Mouse (Mus musculus) CD4-positive helper T cell, adult 2 months (primary cell): ENCODE data around the gene Cipc.

Experiments
- DNase-seq: peaks from one replicate; pipeline ENCODE4 v3.0.0-alpha.2; 2012; ENCODE audit warnings: low read depth, missing footprints, low spot score

The Cipc gene

GRCm38 (mm10) chr12:86931919-86932574, 14.8 kb upstream of the Cipc start:
- no peak for DNase-seq

GRCm38 (mm10) chr12:86932575-86932952, 14.3 kb upstream of the Cipc start:
- no peak for DNase-seq

- DNase-seq = no peak
Measured at GRCm38 (mm10) chr12:86934748-86935147, 12.1 kb upstream of the Cipc start.

GRCm38 (mm10) chr12:86935692-86936282, 11.1 kb upstream of the Cipc start:
- DNase-seq = no peak

GRCm38 (mm10) chr12:86936587-86937343, 10.1 kb upstream of the Cipc start:
- no peak for DNase-seq

- DNase-seq = no peak
Measured at GRCm38 (mm10) chr12:86938571-86938970, 8.3 kb upstream of the Cipc start.

- DNase-seq = no peak
Measured at GRCm38 (mm10) chr12:86941173-86941572, 5.7 kb upstream of the Cipc start.

GRCm38 (mm10) chr12:86941734-86942486, 4.9 kb upstream of the Cipc start:
- peak; percentile 49 for DNase-seq

GRCm38 (mm10) chr12:86943421-86943820, 3.4 kb upstream of the Cipc start:
- DNase-seq = no peak

- peak; percentile 80 for DNase-seq
Measured at GRCm38 (mm10) chr12:86945126-86945525, 1.7 kb upstream of the Cipc start.

GRCm38 (mm10) chr12:86946301-86946781, 502 bp upstream of the Cipc start:
- DNase-seq = peak; percentile 38

- no peak for DNase-seq
Measured at GRCm38 (mm10) chr12:86947681-86948401, 998 bp downstream of the Cipc start.

GRCm38 (mm10) chr12:86948627-86949026, 1.8 kb downstream of the Cipc start:
- peak; percentile 12 for DNase-seq

GRCm38 (mm10) chr12:86949501-86949900, 2.7 kb downstream of the Cipc start:
- DNase-seq = peak; percentile 85

- peak; percentile 90 for DNase-seq
Measured at GRCm38 (mm10) chr12:86950161-86950960, 3.5 kb downstream of the Cipc start.

- DNase-seq = peak; percentile 24
Measured at GRCm38 (mm10) chr12:86950961-86951360, 4.1 kb downstream of the Cipc start.

GRCm38 (mm10) chr12:86952331-86952850, 5.5 kb downstream of the Cipc start:
- no peak for DNase-seq

GRCm38 (mm10) chr12:86955894-86956293, 9.1 kb downstream of the Cipc start:
- DNase-seq = no peak

GRCm38 (mm10) chr12:86958558-86958957, 11.7 kb downstream of the Cipc start:
- DNase-seq = no peak

GRCm38 (mm10) chr12:86959661-86960060, 12.8 kb downstream of the Cipc start:
- no peak for DNase-seq
